Mouse (Mus musculus): ENCODE data around the gene AI182371.

Gene AI182371

GRCm38 (mm10) chr2:35101443-35101842 is at the start of gene AI182371:
Gene AI182371 (minus strand): TSS chr2:35101543.
- no peak for DNase-seq (ENCODE audit: low spot score)

GRCm38 (mm10) chr2:35148806-35149205 is 47.5 kb upstream of the AI182371 start:
- DNase-seq (ENCODE audit: low spot score), result no peak

- DNase-seq (ENCODE audit: low spot score), result no peak
Measured at GRCm38 (mm10) chr2:35141673-35142072, 40.3 kb upstream of the AI182371 start.

- DNase-seq (ENCODE audit: low spot score), result no peak
Measured at GRCm38 (mm10) chr2:35138576-35138975, 37.2 kb upstream of the AI182371 start.

- no peak for DNase-seq (ENCODE audit: low spot score)
Measured at GRCm38 (mm10) chr2:35133891-35134290, 32.5 kb upstream of the AI182371 start.

GRCm38 (mm10) chr2:35132662-35133055 is 31.3 kb upstream of the AI182371 start:
- DNase-seq (ENCODE audit: low spot score), result peak; percentile 8

GRCm38 (mm10) chr2:35131991-35132661 is 30.8 kb upstream of the AI182371 start:
- DNase-seq (ENCODE audit: low spot score), result peak; percentile 93

GRCm38 (mm10) chr2:35131491-35131890 is 30.1 kb upstream of the AI182371 start:
- no peak for DNase-seq (ENCODE audit: low spot score)

- no peak for DNase-seq (ENCODE audit: low spot score)
Measured at GRCm38 (mm10) chr2:35124716-35125115, 23.4 kb upstream of the AI182371 start.

- no peak for DNase-seq (ENCODE audit: low spot score)
Measured at GRCm38 (mm10) chr2:35110521-35110920, 9.2 kb upstream of the AI182371 start.

- no peak for DNase-seq (ENCODE audit: low spot score)
Measured at GRCm38 (mm10) chr2:35109924-35110304, 8.6 kb upstream of the AI182371 start.

- DNase-seq (ENCODE audit: low spot score), result peak; percentile 92
Measured at GRCm38 (mm10) chr2:35109141-35109923, 8.0 kb upstream of the AI182371 start, which contains the start of gene Cntrl. Gene Cntrl (plus strand): TSS chr2:35109492.

- DNase-seq (ENCODE audit: low spot score), result peak; percentile 49
Measured at GRCm38 (mm10) chr2:35108712-35109111, 7.4 kb upstream of the AI182371 start.

- peak; percentile 34 for DNase-seq (ENCODE audit: low spot score)
Measured at GRCm38 (mm10) chr2:35107984-35108635, 6.8 kb upstream of the AI182371 start.

- no peak for DNase-seq (ENCODE audit: low spot score)
Measured at GRCm38 (mm10) chr2:35104843-35105242, 3.5 kb upstream of the AI182371 start.

GRCm38 (mm10) chr2:35103558-35103957 is 2.2 kb upstream of the AI182371 start:
- DNase-seq (ENCODE audit: low spot score), result no peak

GRCm38 (mm10) chr2:35102777-35103176 is 1.4 kb upstream of the AI182371 start:
- no peak for DNase-seq (ENCODE audit: low spot score)

- DNase-seq (ENCODE audit: low spot score), result no peak
Measured at GRCm38 (mm10) chr2:35100529-35100928, 814 bp downstream of the AI182371 start.

- no peak for DNase-seq (ENCODE audit: low spot score)
Measured at GRCm38 (mm10) chr2:35087418-35087817, 13.9 kb downstream of the AI182371 start.

GRCm38 (mm10) chr2:35079166-35079565 is 22.2 kb downstream of the AI182371 start:
- DNase-seq (ENCODE audit: low spot score), result no peak

- no peak for DNase-seq (ENCODE audit: low spot score)
Measured at GRCm38 (mm10) chr2:35074328-35074727, 27.0 kb downstream of the AI182371 start.

GRCm38 (mm10) chr2:35072547-35072946 is 28.8 kb downstream of the AI182371 start:
- DNase-seq (ENCODE audit: low spot score), result no peak

GRCm38 (mm10) chr2:35070275-35070674 is 31.1 kb downstream of the AI182371 start:
- no peak for DNase-seq (ENCODE audit: low spot score)
